ENCODE assay signal across 28 mouse cellular contexts in genomic region chr7:49134396-49134795, GRCm38 (mm10).
DNase-seq lines count a peak whose midpoint lies in the region; ATAC-seq and TF ChIP-seq lines count a peak whose summit lies in the region.
"Had no signal": no experiment of that assay in that cellular context is flagged by ENCODE, and none has a peak within 500 bp of the region (broad histone marks: within the 10 kb centered on the region; RNA-seq: fewer than 3 reads in every experiment).

No protein-coding gene starts in this region.

- H3K27me3 ChIP-seq in lung, embryonic 15.5 days: no peaks in the 10 kb centered on the region
- H3K27me3 ChIP-seq in forebrain, embryonic 10.5 days (ENCODE audit: poor library complexity, severe bottlenecking): peaks cover 7% of the 10 kb centered on the region
- H3K27me3 ChIP-seq: Patski had no signal

- peak overlapping the region; percentile 85 for H3K27ac ChIP-seq in lung, embryonic 15.5 days
- H3K27ac ChIP-seq in forebrain, embryonic 10.5 days: no peak overlapping the region
- H3K27ac ChIP-seq: embryonic facial prominence, embryonic 10.5 days; embryonic facial prominence, embryonic 13.5 days; forebrain, embryonic 13.5 days; heart, adult 2 months; heart, embryonic 10.5 days; heart, embryonic 13.5 days; hindbrain, embryonic 14.5 days had no signal

- DNase-seq in lung, adult 2 months: peak; percentile 35
- peak; percentile 24 for DNase-seq in lung, postnatal 10 days
- DNase-seq in lung, postnatal 4 days: peak; percentile 24 to 56
- DNase-seq in right cerebral cortex, postnatal 36 days (ENCODE audit: low spot score in 2 of 2): no peak
- no peak for DNase-seq in forebrain, embryonic 10.5 days (ENCODE audit: extremely low spot score, low spot score)
- DNase-seq: adrenal gland, postnatal 10 days; adrenal gland, postnatal 36 days; B cell, adult 2 months; cerebellum, adult 18-20 months; cerebellum, adult 9-11 months; cerebellum, postnatal 25 days; gastrocnemius, postnatal 10 days; gastrocnemius, postnatal 36 days; heart, adult 2 months; heart, postnatal 14 days; heart, postnatal 4 days had no signal

- peaks cover 4% of the 10 kb centered on the region; the same call in 1 of the 2 replicates for H3K4me1 ChIP-seq in lung, adult 2 months (ENCODE audit: control insufficient read depth, insufficient read depth, low read length)
- peaks cover 14% of the 10 kb centered on the region for H3K4me1 ChIP-seq in lung, embryonic 15.5 days
- H3K4me1 ChIP-seq in forebrain, embryonic 10.5 days: peaks cover 4% of the 10 kb centered on the region; the same call in 1 of the 2 replicates
- H3K4me1 ChIP-seq: embryonic facial prominence, embryonic 10.5 days; heart, embryonic 10.5 days had no signal

- no peaks in the 10 kb centered on the region for H3K36me3 ChIP-seq in lung, embryonic 15.5 days
- no peaks in the 10 kb centered on the region for H3K36me3 ChIP-seq in forebrain, embryonic 10.5 days (replicated peaks)
- H3K36me3 ChIP-seq: embryonic facial prominence, embryonic 10.5 days; embryonic facial prominence, embryonic 13.5 days; G1E; heart, embryonic 10.5 days; heart, embryonic 13.5 days had no signal

- H3K9me3 ChIP-seq in lung, embryonic 15.5 days: no peaks in the 10 kb centered on the region
- no peaks in the 10 kb centered on the region for H3K9me3 ChIP-seq in forebrain, embryonic 10.5 days
- H3K9me3 ChIP-seq: embryonic facial prominence, embryonic 13.5 days; forebrain, embryonic 13.5 days; heart, embryonic 10.5 days; heart, embryonic 13.5 days had no signal

- no peak for ATAC-seq in lung, embryonic 15.5 days (ENCODE audit: borderline replicate concordance, extremely low read depth, low FRiP score, low TSS enrichment)
- ATAC-seq in megakaryocyte progenitor cell, adult 5-6 weeks (replicated peaks; ENCODE audit: poor library complexity): no peak
- ATAC-seq: forebrain, embryonic 13.5 days; forebrain, embryonic 16.5 days; Patski had no signal

- H3K4me3 ChIP-seq in lung, adult 2 months (replicated peaks; ENCODE audit: extremely low read depth, low read depth, low read length): no peak overlapping the region
- H3K4me3 ChIP-seq in lung, embryonic 15.5 days: no peak overlapping the region
- no peak overlapping the region for H3K4me3 ChIP-seq in forebrain, embryonic 10.5 days
- H3K4me3 ChIP-seq: embryonic facial prominence, embryonic 10.5 days; embryonic facial prominence, embryonic 13.5 days; erythroblast, embryonic 14.5 days; forebrain, embryonic 13.5 days; heart, adult 2 months; heart, embryonic 10.5 days; heart, embryonic 13.5 days had no signal

- no peak overlapping the region for H3K9ac ChIP-seq in lung, embryonic 15.5 days
- H3K9ac ChIP-seq: embryonic facial prominence, embryonic 13.5 days; forebrain, embryonic 13.5 days; heart, embryonic 13.5 days; hindbrain, embryonic 14.5 days had no signal

- 0 out of 2 replicates have a peak overlapping the region, but pooled peaks have one; percentile 26 for H3K4me2 ChIP-seq in lung, embryonic 15.5 days
- H3K4me2 ChIP-seq: embryonic facial prominence, embryonic 13.5 days; forebrain, embryonic 13.5 days; heart, embryonic 13.5 days; hindbrain, embryonic 14.5 days had no signal

- no peak for TF ChIP-seq POLR2A in lung, adult 2 months (IDR thresholded peaks at IDR 0.05; ENCODE audit: borderline replicate concordance, extremely low read depth, low read depth, low read length)

- TF ChIP-seq CTCF in lung, adult 2 months (IDR thresholded peaks at IDR 0.05; ENCODE audit: insufficient read depth, low read length): no peak

- WGBS in lung, adult 2 months: 59% methylated on average over 5 of the region's 5 CpGs
- 51% methylated on average over 5 of the region's 5 CpGs for WGBS in lung, embryonic 15.5 days
- WGBS in forebrain, embryonic 10.5 days: 74% methylated on average over 5 of the region's 5 CpGs

Comparison
In these comparisons a context has a peak if more than half of its experiments do, and no peak if none do; other contexts are left out.
1. DNase-seq: peak in lung, adult 2 months (single experiment), lung, postnatal 10 days (single experiment) and lung, postnatal 4 days (2 of 2); none in right cerebral cortex, postnatal 36 days (0 of 2) and forebrain, embryonic 10.5 days (single experiment).